Mouse (Mus musculus): ENCODE data around the gene Etl4. TPM values are rescaled to one million over a fixed set of nuclear protein-coding genes. Genes with fewer than 3 reads are reported as not detected.
A peak's percentile ranks its signal among the peaks of the same experiment; 100 is the strongest.

Etl4 gene
- total and polyA plus RNA-seq, 3 experiments = 29.8 to 40.3 (median 36.0) TPM

GRCm38 (mm10) chr2:20763511-20764212 is 854.1 kb downstream of the Etl4 start:
- WGBS = 63% methylated on average over 4 of the region's 4 CpGs
- intact Hi-C loops (cut with DNase I) = no loop called here
- H3K27ac ChIP-seq = no peak overlapping the region
- H3K79me2 ChIP-seq (replicated peaks; ENCODE audit: control insufficient read depth, insufficient read depth, low read length) = no peaks in the 10 kb centered on the region; the same call in 1 of the 2 replicates
- no peaks in the 10 kb centered on the region for H3K27me3 ChIP-seq (ENCODE audit: control insufficient read depth, insufficient read depth, low read length)
- no peak for DNase-seq
- H3K9ac ChIP-seq (ENCODE audit: low read depth, low read length) = no peak overlapping the region
- TF ChIP-seq EP300 (IDR thresholded peaks at IDR 0.05; ENCODE audit: insufficient read depth, low read depth, low read length) (no peak), POLR2A (IDR thresholded peaks at IDR 0.05; ENCODE audit: insufficient read depth, low read depth, low read length) (no peak), CTCF (IDR thresholded peaks at IDR 0.05) (no peak)
- H3K4me3 ChIP-seq = no peak overlapping the region
- no peaks in the 10 kb centered on the region for H3K4me1 ChIP-seq (ENCODE audit: control insufficient read depth, insufficient read depth, low read length)
- no peaks in the 10 kb centered on the region; the same call in 1 of the 2 replicates for H3K36me3 ChIP-seq (ENCODE audit: control insufficient read depth, insufficient read depth, low read length)

GRCm38 (mm10) chr2:20764566-20765090 is 855.0 kb downstream of the Etl4 start:
- TF ChIP-seq EP300 (IDR thresholded peaks at IDR 0.05; ENCODE audit: insufficient read depth, low read depth, low read length) (no peak), CTCF (IDR thresholded peaks at IDR 0.05) (no peak), POLR2A (IDR thresholded peaks at IDR 0.05; ENCODE audit: insufficient read depth, low read depth, low read length) (no peak)
- H3K27me3 ChIP-seq (ENCODE audit: control insufficient read depth, insufficient read depth, low read length) = no peaks in the 10 kb centered on the region
- no peak overlapping the region for H3K9ac ChIP-seq (ENCODE audit: low read depth, low read length)
- no peaks in the 10 kb centered on the region for H3K4me1 ChIP-seq (ENCODE audit: control insufficient read depth, insufficient read depth, low read length)
- no peak overlapping the region for H3K4me3 ChIP-seq
- no peaks in the 10 kb centered on the region; the same call in 1 of the 2 replicates for H3K36me3 ChIP-seq (ENCODE audit: control insufficient read depth, insufficient read depth, low read length)
- H3K27ac ChIP-seq = no peak overlapping the region
- no peak for DNase-seq
- intact Hi-C loops (cut with DNase I) = no loop called here
- no peaks in the 10 kb centered on the region; the same call in 1 of the 2 replicates for H3K79me2 ChIP-seq (replicated peaks; ENCODE audit: control insufficient read depth, insufficient read depth, low read length)

- no peaks in the 10 kb centered on the region; the same call in 1 of the 2 replicates for H3K79me2 ChIP-seq (replicated peaks; ENCODE audit: control insufficient read depth, insufficient read depth, low read length)
- H3K27ac ChIP-seq = no peak overlapping the region
- H3K9ac ChIP-seq (ENCODE audit: low read depth, low read length) = no peak overlapping the region
- H3K4me3 ChIP-seq = no peak overlapping the region
- no peak for DNase-seq
- WGBS = 81% methylated on average over 5 of the region's 5 CpGs
- no peaks in the 10 kb centered on the region for H3K4me1 ChIP-seq (ENCODE audit: control insufficient read depth, insufficient read depth, low read length)
- intact Hi-C loops (cut with DNase I) = no loop called here
- TF ChIP-seq CTCF (IDR thresholded peaks at IDR 0.05) (peak; percentile 43), POLR2A (IDR thresholded peaks at IDR 0.05; ENCODE audit: insufficient read depth, low read depth, low read length) (no peak), EP300 (IDR thresholded peaks at IDR 0.05; ENCODE audit: insufficient read depth, low read depth, low read length) (no peak)
- H3K27me3 ChIP-seq (ENCODE audit: control insufficient read depth, insufficient read depth, low read length) = no peaks in the 10 kb centered on the region
- H3K36me3 ChIP-seq (ENCODE audit: control insufficient read depth, insufficient read depth, low read length) = no peaks in the 10 kb centered on the region; the same call in 1 of the 2 replicates
Observed at GRCm38 (mm10) chr2:20768681-20769080, 859.1 kb downstream of the Etl4 start.

GRCm38 (mm10) chr2:20770171-20770570 is 860.6 kb downstream of the Etl4 start:
- intact Hi-C loops (cut with DNase I) = loop anchor here (10.0 kb wide), 2 partner anchors 245 to 275 kb away; no protein-coding TSS in a partner anchor
- no peaks in the 10 kb centered on the region; the same call in 1 of the 2 replicates for H3K36me3 ChIP-seq (ENCODE audit: control insufficient read depth, insufficient read depth, low read length)

DNA sequence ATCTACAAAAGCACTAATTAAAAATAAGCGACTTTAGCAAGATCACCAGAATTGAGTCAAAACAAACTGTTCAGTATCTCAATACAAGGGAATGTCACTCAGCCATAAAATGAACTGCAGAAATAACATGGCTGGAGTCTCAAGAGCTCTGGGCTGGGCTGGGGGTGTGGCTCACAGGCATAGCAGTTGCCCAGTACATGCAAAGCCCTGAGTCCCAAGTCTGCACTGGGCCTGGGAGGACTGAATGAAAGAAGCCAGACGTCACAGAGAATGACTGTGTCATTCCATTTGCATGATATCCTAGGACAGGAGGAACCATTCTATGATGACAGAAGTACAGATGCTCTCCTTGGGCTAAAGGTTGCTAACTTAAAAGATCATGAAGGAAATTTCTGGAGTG is 864.9 kb downstream of the Etl4 start:
- WGBS = 67% methylated on average over 2 of the region's 2 CpGs
- H3K79me2 ChIP-seq (replicated peaks; ENCODE audit: control insufficient read depth, insufficient read depth, low read length) = no peaks in the 10 kb centered on the region
- TF ChIP-seq POLR2A (IDR thresholded peaks at IDR 0.05; ENCODE audit: insufficient read depth, low read depth, low read length) = no peak
- TF ChIP-seq CTCF (IDR thresholded peaks at IDR 0.05) = no peak
- no peak for TF ChIP-seq EP300 (IDR thresholded peaks at IDR 0.05; ENCODE audit: insufficient read depth, low read depth, low read length)
- intact Hi-C loops (cut with DNase I) = loop anchor here (10.0 kb wide), 2 partner anchors 250 to 280 kb away; no protein-coding TSS in a partner anchor
- no peak for DNase-seq
- no peaks in the 10 kb centered on the region for H3K27me3 ChIP-seq (ENCODE audit: control insufficient read depth, insufficient read depth, low read length)
- H3K9ac ChIP-seq (ENCODE audit: low read depth, low read length) = no peak overlapping the region
- H3K36me3 ChIP-seq (ENCODE audit: control insufficient read depth, insufficient read depth, low read length) = no peaks in the 10 kb centered on the region; the same call in 1 of the 2 replicates
- H3K4me1 ChIP-seq (ENCODE audit: control insufficient read depth, insufficient read depth, low read length) = no peaks in the 10 kb centered on the region; the same call in 1 of the 2 replicates
- H3K4me3 ChIP-seq = no peak overlapping the region
- H3K27ac ChIP-seq = no peak overlapping the region

More at GRCm38 (mm10) chr2:20770171-20770570, 860.6 kb downstream of the Etl4 start:
- no peaks in the 10 kb centered on the region for H3K79me2 ChIP-seq (replicated peaks; ENCODE audit: control insufficient read depth, insufficient read depth, low read length)
- H3K4me3 ChIP-seq = no peak overlapping the region
- no peak overlapping the region for H3K27ac ChIP-seq
- TF ChIP-seq EP300 (IDR thresholded peaks at IDR 0.05; ENCODE audit: insufficient read depth, low read depth, low read length) = no peak
- no peak for TF ChIP-seq CTCF (IDR thresholded peaks at IDR 0.05)
- no peak for TF ChIP-seq POLR2A (IDR thresholded peaks at IDR 0.05; ENCODE audit: insufficient read depth, low read depth, low read length)
- no peak for DNase-seq
- H3K9ac ChIP-seq (ENCODE audit: low read depth, low read length) = no peak overlapping the region
- H3K27me3 ChIP-seq (ENCODE audit: control insufficient read depth, insufficient read depth, low read length) = no peaks in the 10 kb centered on the region
- H3K4me1 ChIP-seq (ENCODE audit: control insufficient read depth, insufficient read depth, low read length) = no peaks in the 10 kb centered on the region

Measured in heart, adult 2 months (tissue).